ENCODE assay signal across 33 mouse cellular contexts in the genomic region with DNA sequence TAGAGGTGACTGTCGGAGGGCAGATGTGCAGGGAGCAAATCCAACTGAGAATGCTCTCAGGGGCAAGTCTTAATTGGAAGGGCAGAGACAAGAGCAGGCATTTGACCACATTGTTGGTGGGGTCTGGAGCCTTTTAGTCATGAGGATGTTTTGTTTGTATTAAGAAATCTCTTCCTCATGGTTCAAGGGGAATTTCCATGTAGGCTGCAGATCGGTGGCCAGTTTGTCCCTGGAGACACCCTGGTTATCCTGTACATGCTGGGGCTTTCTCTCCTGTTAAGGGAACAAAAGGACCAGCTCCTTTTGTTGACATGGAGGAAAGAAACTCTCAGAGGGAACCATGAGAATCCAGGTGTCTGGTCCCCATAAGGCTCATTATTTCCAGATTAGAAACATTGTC.
"Had no signal": no experiment of that assay in that cellular context is flagged by ENCODE, and none has a peak within 500 bp of the region (broad histone marks: within the 10 kb centered on the region; RNA-seq: fewer than 3 reads in every experiment).

No protein-coding gene starts in this region.

- H3K9me3 ChIP-seq: heart, embryonic 10.5 days; heart, embryonic 15.5 days; hindbrain, embryonic 10.5 days; hindbrain, embryonic 15.5 days; intestine, embryonic 15.5 days had no signal

- H3K4me2 ChIP-seq: heart, embryonic 12.5 days; heart, embryonic 13.5 days; heart, embryonic 15.5 days; hindbrain, embryonic 13.5 days; hindbrain, embryonic 14.5 days; hindbrain, embryonic 15.5 days; intestine, embryonic 15.5 days; kidney, embryonic 15.5 days had no signal

- H3K9ac ChIP-seq: heart, embryonic 12.5 days; heart, embryonic 13.5 days; heart, embryonic 15.5 days; hindbrain, embryonic 13.5 days; hindbrain, embryonic 14.5 days; hindbrain, embryonic 15.5 days; intestine, embryonic 15.5 days; kidney, embryonic 15.5 days had no signal

- H3K36me3 ChIP-seq: heart, embryonic 10.5 days; heart, embryonic 12.5 days; heart, embryonic 13.5 days; heart, embryonic 15.5 days; hindbrain, embryonic 10.5 days; hindbrain, embryonic 13.5 days; hindbrain, embryonic 15.5 days; intestine, embryonic 15.5 days; kidney, embryonic 15.5 days had no signal

- H3K4me3 ChIP-seq: heart, embryonic 10.5 days; heart, embryonic 12.5 days; heart, embryonic 13.5 days; heart, embryonic 15.5 days; hindbrain, embryonic 10.5 days; hindbrain, embryonic 13.5 days; hindbrain, embryonic 15.5 days; intestine, embryonic 15.5 days; kidney, embryonic 15.5 days; layer of hippocampus, adult 2 months; left cerebral cortex, adult 2 months had no signal

- DNase-seq: heart, postnatal 10 days; heart, postnatal 14 days; heart, postnatal 36 days; heart, postnatal 4 days; kidney, adult 11 months; kidney, adult 18-20 months; kidney, adult 2 months; kidney, adult 8-10 months; kidney, adult 9 months; kidney, postnatal 10 days; kidney, postnatal 14 days; kidney, postnatal 36 days; kidney, postnatal 4 days; layer of hippocampus, adult 9-11 months; layer of hippocampus, postnatal 36 days had no signal

- H3K27me3 ChIP-seq: heart, embryonic 13.5 days; heart, embryonic 15.5 days; hindbrain, embryonic 13.5 days; hindbrain, embryonic 15.5 days; intestine, embryonic 15.5 days had no signal

- H3K27ac ChIP-seq: heart, embryonic 10.5 days; heart, embryonic 13.5 days; heart, embryonic 15.5 days; hindbrain, embryonic 10.5 days; hindbrain, embryonic 13.5 days; hindbrain, embryonic 14.5 days; hindbrain, embryonic 15.5 days; hindbrain, postnatal 0 days; intestine, embryonic 15.5 days; kidney, embryonic 15.5 days; kidney, postnatal 0 days; layer of hippocampus, adult 2 months; left cerebral cortex, adult 2 months had no signal

- ATAC-seq: hindbrain, embryonic 16.5 days; hindbrain, postnatal 0 days; inflammation-experienced regulatory T-cells, adult 6 months; intestine, embryonic 15.5 days; intestine, embryonic 16.5 days; intestine, postnatal 0 days had no signal

- H3K4me1 ChIP-seq: heart, embryonic 10.5 days; heart, embryonic 12.5 days; heart, embryonic 13.5 days; heart, embryonic 15.5 days; hindbrain, embryonic 15.5 days; intestine, embryonic 15.5 days; kidney, embryonic 15.5 days had no signal
